Mouse (Mus musculus) heart, adult 10 weeks (tissue): ENCODE measurements around the gene Ldb1. TPM values are rescaled to one million over a fixed set of nuclear protein-coding genes. Genes with fewer than 3 reads are reported as not detected.

Experiments used
- polyA plus RNA-seq: library from polyadenylated mRNA; stranded (reverse); fragments of 350-450 nt; fragmentation: Illumina TruSeq; extraction: RNeasy Lipid Tissue Mini Kit (QIAGEN cat#74804); gene quantifications from one replicate; pipeline ENCODE4 v1.2.3, GENCODE M21; 2014; ENCODE audit warnings: low read depth, low replicate concordance

Ldb1 gene
- polyA plus RNA-seq: 73.8 TPM

DNA sequence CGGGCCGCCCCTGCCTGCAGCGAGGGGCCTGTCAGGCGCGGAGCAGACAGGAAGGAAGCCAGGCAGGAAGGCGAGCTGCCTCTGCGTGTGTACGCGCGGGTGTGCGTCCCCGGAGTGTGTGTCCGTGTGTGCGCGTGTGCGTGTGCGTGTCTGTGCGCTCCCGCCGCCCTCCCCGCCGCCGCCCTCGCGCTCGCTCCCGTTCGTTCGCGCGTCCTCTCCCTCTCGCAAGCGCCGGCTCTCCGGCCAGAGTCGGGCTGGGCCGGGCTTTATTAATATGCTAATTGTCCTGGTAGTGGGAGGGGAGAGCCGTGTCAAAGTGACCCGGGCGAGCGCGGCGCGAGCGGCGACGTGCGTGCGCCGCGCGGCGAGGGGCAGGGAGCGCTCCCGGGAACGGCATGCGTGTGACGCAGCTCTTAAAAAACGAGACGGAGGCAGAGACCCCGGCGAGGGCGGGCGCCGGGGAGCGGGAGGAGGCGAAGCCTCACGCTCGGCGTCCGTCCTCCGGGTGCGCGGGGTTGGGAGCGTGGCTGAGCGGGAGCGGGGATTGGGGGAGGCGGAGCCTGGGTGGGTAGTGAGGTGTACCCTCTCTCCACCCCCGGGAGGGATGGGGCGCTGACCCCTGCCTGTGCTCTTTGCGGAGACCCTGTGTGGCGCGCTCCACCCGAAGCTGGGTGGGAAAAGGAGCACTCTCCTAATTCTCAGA, at the start of gene Ldb1:
TSS of gene Ldb1 (minus strand) at position 222 of the 703 bp plus-strand sequence.

DNA sequence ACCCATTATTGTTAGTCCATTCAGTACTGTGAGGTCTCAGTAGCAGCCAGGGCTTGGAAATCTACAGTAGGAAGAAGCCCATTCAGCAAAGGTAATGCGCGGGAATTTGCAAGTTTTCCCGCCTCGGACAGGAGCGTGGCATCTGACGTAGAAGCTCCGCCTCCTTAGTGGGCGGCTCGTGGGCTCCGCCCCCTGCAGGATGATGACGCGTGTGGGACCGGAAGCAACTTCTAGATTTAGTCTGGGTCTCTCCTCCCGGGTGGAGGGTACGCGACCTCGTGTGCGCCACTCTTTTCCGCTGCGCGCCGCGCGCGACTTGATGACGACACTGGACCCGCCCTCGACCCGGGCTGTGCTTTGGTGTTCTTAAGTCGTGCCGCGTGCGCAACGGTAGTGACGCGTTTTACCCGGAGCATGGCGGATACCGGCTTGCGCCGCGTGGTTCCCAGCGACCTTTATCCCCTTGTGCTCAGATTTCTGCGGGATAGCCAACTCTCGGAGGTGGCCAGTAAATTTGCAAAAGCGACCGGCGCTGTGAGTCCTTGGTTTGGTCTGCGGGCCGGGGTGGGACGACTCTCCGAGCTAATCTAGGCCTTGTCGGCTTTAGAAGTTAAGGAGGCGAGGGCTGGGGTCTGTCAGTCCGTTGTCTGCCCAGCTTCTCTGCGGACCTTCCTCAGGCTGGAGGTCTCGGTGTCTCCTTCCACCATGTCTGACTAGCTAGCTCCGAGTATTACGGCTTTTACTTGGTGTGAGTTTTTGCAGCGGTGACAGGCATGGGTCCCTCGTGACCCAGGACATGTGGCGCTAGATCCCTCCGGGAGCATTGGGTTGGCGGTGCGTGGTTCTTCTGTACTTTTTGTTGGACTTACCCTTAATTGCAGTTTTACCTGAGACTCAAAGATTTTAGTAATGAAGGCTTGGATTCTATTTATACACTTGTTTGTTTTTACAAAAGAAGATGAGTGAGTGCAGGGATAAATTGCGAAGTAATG, 30.9 kb upstream of the Ldb1 start, which contains the start of gene Nolc1:
TSS of gene Nolc1 (plus strand) at position 248 of the 992 bp plus-strand sequence.

DNA sequence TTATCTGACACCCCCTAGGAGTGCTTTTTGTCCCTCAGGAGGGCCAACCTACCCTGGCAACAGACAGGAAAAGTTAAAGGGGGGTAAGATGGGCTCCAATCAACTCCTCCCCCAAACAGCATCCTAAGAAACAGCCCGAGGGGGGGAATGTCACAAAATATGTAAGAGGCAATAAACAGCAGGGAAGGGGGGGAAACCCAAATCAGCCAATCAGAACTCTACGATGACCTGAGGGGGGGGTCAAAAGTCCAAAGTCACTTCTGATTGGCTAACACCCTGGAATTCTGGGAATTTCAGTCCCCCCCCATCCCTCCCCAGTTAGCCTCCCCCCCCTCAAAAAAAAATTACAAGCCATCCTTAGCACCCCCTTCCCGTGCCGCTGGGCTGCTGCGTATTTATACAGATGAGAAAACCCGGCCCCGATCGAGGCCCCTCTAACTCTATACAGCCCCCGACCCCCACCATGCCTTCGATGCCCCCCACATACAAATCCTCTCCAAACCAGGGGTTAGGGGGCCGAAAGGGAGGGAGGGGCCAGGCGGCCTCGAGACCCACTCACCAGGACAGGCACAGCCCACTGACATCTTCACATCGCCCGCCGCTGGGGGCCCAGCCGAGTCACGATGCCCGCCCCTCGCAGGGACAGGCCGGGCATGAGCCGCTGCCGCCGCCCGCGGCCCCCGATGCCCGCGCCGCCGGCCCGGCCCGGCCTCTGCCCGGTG, 582 bp downstream of the Ldb1 start, which contains the start of gene Pprc1:
TSS of gene Pprc1 (plus strand) at position 616 of the 722 bp plus-strand sequence.

DNA sequence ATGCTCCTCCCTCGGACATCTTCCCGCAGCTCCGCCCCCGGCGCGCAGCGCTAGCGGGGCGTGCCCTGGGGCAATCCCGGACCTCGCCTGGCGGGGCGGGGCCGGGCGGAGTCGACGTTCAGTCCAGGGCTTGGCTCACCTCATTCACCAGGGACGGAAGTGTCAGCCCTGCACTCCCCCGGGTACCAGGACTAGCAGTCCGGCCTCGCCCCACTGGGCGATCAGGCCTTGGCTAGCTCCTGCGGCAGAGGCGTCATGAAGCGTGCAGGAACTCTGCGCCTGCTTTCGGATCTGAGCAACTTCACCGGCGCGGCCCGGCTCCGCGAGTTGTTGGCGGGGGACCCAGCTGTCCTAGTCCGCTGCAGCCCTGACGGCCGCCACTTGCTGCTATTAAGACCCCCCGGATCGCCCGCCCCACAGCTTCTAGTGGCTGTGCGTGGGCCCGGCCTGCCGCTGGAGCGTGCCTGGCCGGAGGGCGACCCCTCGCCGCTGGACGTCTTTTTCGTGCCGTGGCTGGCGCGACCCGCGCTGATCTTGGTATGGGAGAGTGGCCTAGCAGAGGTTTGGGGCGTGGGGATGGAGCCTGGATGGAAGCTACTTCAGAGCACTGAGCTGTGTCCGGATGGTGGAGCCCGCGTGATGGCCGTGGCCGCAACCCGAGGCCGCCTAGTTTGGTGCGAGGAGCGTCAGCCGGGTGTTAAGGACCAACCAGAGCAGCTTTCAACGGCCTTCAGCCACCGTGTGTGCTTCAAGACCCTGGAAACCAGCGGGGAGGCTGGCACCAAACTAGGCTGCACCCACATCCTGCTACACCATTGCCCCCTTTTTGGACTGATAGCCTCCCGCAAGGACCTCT, 41.4 kb downstream of the Ldb1 start, which contains the start of gene Hps6:
TSS of gene Hps6 (plus strand) at position 138 of the 856 bp plus-strand sequence.

DNA sequence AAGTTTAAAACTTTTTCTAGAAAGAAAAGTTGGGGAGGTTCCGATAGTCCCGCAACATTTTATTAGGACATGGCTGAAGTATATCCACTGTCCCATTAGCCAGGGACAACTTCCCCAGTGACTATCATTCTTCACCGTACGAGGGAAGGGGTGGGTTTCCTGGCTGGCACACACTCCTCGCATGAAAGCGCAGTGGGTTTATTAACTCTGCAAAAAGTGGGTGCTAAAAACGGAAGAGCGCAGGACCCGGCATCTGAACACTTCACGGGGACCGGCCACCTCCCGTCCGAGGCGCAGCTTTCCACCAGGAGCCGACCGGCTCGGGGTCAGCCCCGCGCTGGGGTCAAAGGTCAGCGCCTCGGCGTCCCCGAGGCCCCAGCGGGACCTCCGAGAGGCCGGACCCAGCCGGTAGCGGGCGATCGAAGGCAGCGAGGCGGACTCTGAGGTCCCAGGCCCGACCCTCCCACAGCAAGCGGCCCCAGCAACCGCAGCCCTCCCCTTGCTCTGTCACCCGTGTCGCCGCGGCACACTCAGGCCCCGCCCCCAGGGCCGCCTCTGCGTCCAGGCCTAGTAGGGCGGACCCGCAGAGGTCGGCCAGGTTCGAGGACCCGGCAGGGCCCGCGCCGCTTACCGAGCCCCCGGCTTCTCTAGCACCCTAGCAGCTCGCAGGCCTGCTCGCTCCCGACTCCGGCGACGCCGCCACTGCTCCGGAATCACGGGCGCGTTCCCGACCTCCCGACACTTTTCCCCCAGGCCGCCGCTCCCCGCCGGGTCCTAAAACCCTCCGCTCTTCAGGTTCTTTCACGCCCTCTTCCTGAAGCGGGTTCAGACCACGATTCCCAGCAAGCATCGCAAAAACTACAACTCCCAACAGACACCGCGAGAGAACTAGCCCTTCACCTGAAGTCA, 47.0 kb downstream of the Ldb1 start, which contains the start of gene Armh3:
TSS of gene Armh3 (minus strand) at position 704 of the 909 bp plus-strand sequence.

Other genes starting within 250 kb of the Ldb1 start
- gene Kcnip2, start 229.2 kb downstream of the Ldb1 start, polyA plus RNA-seq: 206 TPM
- gene Armh3, start 46.7 kb downstream of the Ldb1 start, polyA plus RNA-seq: 14.7 TPM
- gene Hps6, start 41.7 kb downstream of the Ldb1 start, polyA plus RNA-seq: 4.0 TPM
- gene Pprc1, start 328 bp downstream of the Ldb1 start, polyA plus RNA-seq: 13.9 TPM
- gene Nolc1, start 30.6 kb upstream of the Ldb1 start, polyA plus RNA-seq: 21.2 TPM
- 0.55 TPM for gene Elovl3, start 86.7 kb upstream of the Ldb1 start, polyA plus RNA-seq
- not detected for gene Pitx3, start 103.1 kb upstream of the Ldb1 start, polyA plus RNA-seq
- gene Gbf1, start 107.3 kb upstream of the Ldb1 start, polyA plus RNA-seq: 32.4 TPM